Mouse (Mus musculus) ES-Bruce4 (cell line): ENCODE measurements around the gene Tfpi. TPM values are rescaled to one million over a fixed set of nuclear protein-coding genes. Genes with fewer than 3 reads are reported as not detected.

ENCODE experiments used
- H3K27ac ChIP-seq: 2 replicates; pipeline ENCODE4 v1.5.1; 2012; ENCODE audit warnings: low read length, inconsistent platforms; ENCODE audit not compliant: insufficient read depth
- H3K27me3 ChIP-seq: 2 replicates; pipeline ENCODE4 v1.6.1; 2012; ENCODE audit warnings: mild to moderate bottlenecking, low read length, inconsistent platforms; ENCODE audit not compliant: control insufficient read depth, poor library complexity, insufficient read depth, severe bottlenecking
- H3K36me3 ChIP-seq: 2 replicates; pipeline ENCODE4 v1.6.1; 2012; ENCODE audit warnings: inconsistent platforms, mild to moderate bottlenecking, low read length, moderate library complexity; ENCODE audit not compliant: control insufficient read depth, poor library complexity, insufficient read depth, severe bottlenecking
- H3K4me1 ChIP-seq: one replicate; pipeline ENCODE4 v1.8.1; 2011; ENCODE audit warnings: low read length; ENCODE audit not compliant: control insufficient read depth, insufficient read depth
- H3K4me3 ChIP-seq: 2 replicates; pipeline ENCODE4 v1.5.1; 2011; ENCODE audit warnings: low read depth, mild to moderate bottlenecking, low read length
- H3K9ac ChIP-seq: 2 replicates; pipeline ENCODE4 v1.6.1; 2012; ENCODE audit warnings: low read depth, mild to moderate bottlenecking, inconsistent platforms; ENCODE audit not compliant: poor library complexity, severe bottlenecking
- H3K9me3 ChIP-seq: replicated peaks from 2 replicates; pipeline ENCODE4 v1.6.1; 2012; ENCODE audit warnings: mild to moderate bottlenecking, low read length, inconsistent platforms; ENCODE audit not compliant: control insufficient read depth, poor library complexity, insufficient read depth, severe bottlenecking
- CTCF ChIP-seq: IDR thresholded peaks from one replicate; pipeline ENCODE4 v1.8.1; 2011; ENCODE audit warnings: low read depth, low read length
- EP300 ChIP-seq: IDR thresholded peaks from 2 replicates; pipeline ENCODE4 v1.6.1; 2011; ENCODE audit warnings: low read depth, low read length; ENCODE audit not compliant: insufficient read depth
- POLR2A ChIP-seq: IDR thresholded peaks from one replicate; pipeline ENCODE4 v1.8.1; 2011; ENCODE audit warnings: low read length; ENCODE audit not compliant: insufficient read depth
- polyA plus RNA-seq: library from polyadenylated mRNA; stranded (reverse); fragments of >200 nt; gene quantifications from 2 replicates; pipeline ENCODE4 v1.2.4, GENCODE M21; 2011; ENCODE audit warnings: low read depth; ENCODE audit not compliant: missing spikeins, insufficient read depth, insufficient read length

The Tfpi gene
- polyA plus RNA-seq, 1 experiment, result 88.5 TPM

GRCm38 (mm10) chr2:84387394-84388022 is 89.1 kb downstream of the Tfpi start:
- Histone ChIP-seq H3K4me3 (no peak overlapping the region), H3K9me3 (no peaks in the 10 kb centered on the region), H3K27ac (no peak overlapping the region), H3K4me1 (no peaks in the 10 kb centered on the region), H3K9ac (no peak overlapping the region), H3K27me3 (no peaks in the 10 kb centered on the region), H3K36me3 (no peaks in the 10 kb centered on the region)
- no peak for TF ChIP-seq CTCF
- TF ChIP-seq EP300, result no peak
- no peak for TF ChIP-seq POLR2A

DNA sequence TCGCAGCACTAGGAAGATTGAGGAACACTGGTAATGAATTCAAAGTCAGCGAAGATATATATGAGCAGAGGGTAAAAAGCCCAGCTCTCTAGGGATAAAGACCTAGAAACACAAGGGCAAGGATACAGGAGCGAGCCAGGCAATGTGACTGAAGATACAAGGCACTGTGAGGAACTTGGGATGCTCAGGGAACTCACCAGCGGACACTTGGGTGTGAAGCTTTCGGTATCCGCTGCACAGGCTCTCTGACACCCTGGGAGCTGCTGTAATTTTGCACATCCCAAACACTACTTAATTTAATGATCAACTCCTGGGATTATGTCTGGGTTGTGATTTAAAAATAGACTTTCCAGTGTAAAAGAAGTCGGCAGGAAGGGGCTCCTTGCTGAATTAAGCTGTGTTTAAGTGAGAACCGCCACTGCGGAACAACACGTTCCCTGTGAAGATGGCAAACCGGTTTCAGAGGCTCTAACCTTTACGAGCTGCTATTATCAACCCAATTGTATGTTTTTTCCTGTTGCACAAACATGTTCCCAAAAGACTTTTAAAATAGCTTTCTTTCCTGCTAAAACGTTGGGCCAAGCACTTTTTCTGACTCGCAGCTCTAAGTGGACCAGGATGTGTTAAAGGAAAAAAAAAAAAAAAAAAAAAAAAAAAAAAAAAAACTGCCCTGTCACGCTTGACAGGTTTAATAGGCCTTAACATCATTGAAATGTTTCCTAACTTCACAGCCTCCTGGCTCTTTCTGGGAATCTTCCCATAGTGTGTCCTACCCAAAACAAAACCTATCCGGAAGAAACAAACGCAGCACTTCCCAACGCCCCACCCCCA is 89.8 kb downstream of the Tfpi start:
- no peak overlapping the region for H3K9ac ChIP-seq
- no peaks in the 10 kb centered on the region for H3K9me3 ChIP-seq
- H3K4me3 ChIP-seq, result no peak overlapping the region
- H3K27me3 ChIP-seq, result no peaks in the 10 kb centered on the region
- H3K27ac ChIP-seq, result no peak overlapping the region
- TF ChIP-seq POLR2A, result no peak
- TF ChIP-seq EP300, result no peak
- no peak for TF ChIP-seq CTCF
- H3K36me3 ChIP-seq, result no peaks in the 10 kb centered on the region
- no peaks in the 10 kb centered on the region for H3K4me1 ChIP-seq

- no peaks in the 10 kb centered on the region for H3K36me3 ChIP-seq
- no peak overlapping the region for H3K9ac ChIP-seq
- H3K9me3 ChIP-seq, result no peaks in the 10 kb centered on the region
- no peak overlapping the region for H3K27ac ChIP-seq
- no peaks in the 10 kb centered on the region for H3K4me1 ChIP-seq
- H3K27me3 ChIP-seq, result no peaks in the 10 kb centered on the region
- no peak overlapping the region for H3K4me3 ChIP-seq
- TF ChIP-seq CTCF (no peak), EP300 (no peak), POLR2A (no peak)
These were observed 91.5 kb downstream of the Tfpi start for GRCm38 (mm10) chr2:84384911-84385693.

DNA sequence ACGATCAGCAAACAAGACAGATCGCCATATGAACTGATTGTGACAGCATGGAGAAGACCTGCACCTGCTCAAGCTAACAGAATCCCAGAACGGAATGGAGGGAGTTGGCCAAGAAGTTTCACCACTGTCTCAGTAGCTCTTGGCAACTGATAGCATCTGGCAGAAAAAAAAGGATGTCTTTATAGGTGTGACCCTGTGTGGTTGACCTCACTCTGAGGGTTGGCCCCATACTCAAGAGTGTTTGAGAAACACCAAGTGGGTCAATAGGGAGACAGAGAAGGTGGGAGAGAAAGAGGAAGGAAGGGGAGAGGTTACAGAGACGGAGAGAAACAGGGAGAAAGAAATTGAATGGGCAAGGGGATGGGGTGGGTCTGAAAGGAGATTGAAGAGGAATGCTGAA is 92.7 kb downstream of the Tfpi start:
- H3K36me3 ChIP-seq, result no peaks in the 10 kb centered on the region
- no peak overlapping the region for H3K4me3 ChIP-seq
- no peak for TF ChIP-seq CTCF
- TF ChIP-seq POLR2A, result no peak
- TF ChIP-seq EP300, result no peak
- H3K9ac ChIP-seq, result no peak overlapping the region
- no peaks in the 10 kb centered on the region for H3K4me1 ChIP-seq
- H3K9me3 ChIP-seq, result no peaks in the 10 kb centered on the region
- no peak overlapping the region for H3K27ac ChIP-seq
- no peaks in the 10 kb centered on the region for H3K27me3 ChIP-seq

Other genes with a start within 250 kb of the Tfpi start
- 0.59 and 1.5 TPM in 2 replicates for gene Calcrl, start 51.4 kb downstream of the Tfpi start, polyA plus RNA-seq
- gene Ctnnd1, start 174.0 kb upstream of the Tfpi start, polyA plus RNA-seq, result 239 and 247 TPM in 2 replicates
- 1.2 and 2.2 TPM in 2 replicates for gene Btbd18, start 182.3 kb upstream of the Tfpi start, polyA plus RNA-seq
- 194 and 215 TPM in 2 replicates for gene Selenoh, start 194.0 kb upstream of the Tfpi start, polyA plus RNA-seq
- gene Gm28635, start 201.3 kb upstream of the Tfpi start, polyA plus RNA-seq, result not detected in 2 replicates
- gene Med19, start 201.6 kb upstream of the Tfpi start, polyA plus RNA-seq, result 66.1 and 66.6 TPM in 2 replicates
- gene Tmx2, start 202.4 kb upstream of the Tfpi start, polyA plus RNA-seq, result 63.5 and 69.6 TPM in 2 replicates
- gene Zdhhc5, start 238.4 kb upstream of the Tfpi start, polyA plus RNA-seq, result 39.6 and 42.4 TPM in 2 replicates